Mouse (Mus musculus) gastrocnemius, postnatal 14 days (tissue): Measurements from ENCODE around the gene Spin1. TPM values are rescaled to one million over a fixed set of nuclear protein-coding genes. Genes with fewer than 3 reads are reported as not detected.
"Not testable (repeated sequence)": the region's sequence is repeated elsewhere in the genome, so short reads cannot be mapped to it uniquely, and the experiment has no call there.

ENCODE experiments used
- DNase-seq: peaks from one replicate; pipeline ENCODE4 v3.0.0; 2021; ENCODE audit warnings: mixed read lengths
- intact Hi-C: fragments of 180-260 bp; cut with DNase I; formaldehyde crosslinking; loops from one replicate; pipeline ENCODE4 v1.15.1; 2025; ENCODE audit warnings: low total_unique reads
- total RNA-seq, 2 experiments: library from RNA; stranded (reverse); gene quantifications; 2 replicates each; pipeline ENCODE4 v1.2.3; 2021

Spin1 gene
- total RNA-seq, 2 experiments from 2014 or later = 16.9 to 18.6 TPM

DNA sequence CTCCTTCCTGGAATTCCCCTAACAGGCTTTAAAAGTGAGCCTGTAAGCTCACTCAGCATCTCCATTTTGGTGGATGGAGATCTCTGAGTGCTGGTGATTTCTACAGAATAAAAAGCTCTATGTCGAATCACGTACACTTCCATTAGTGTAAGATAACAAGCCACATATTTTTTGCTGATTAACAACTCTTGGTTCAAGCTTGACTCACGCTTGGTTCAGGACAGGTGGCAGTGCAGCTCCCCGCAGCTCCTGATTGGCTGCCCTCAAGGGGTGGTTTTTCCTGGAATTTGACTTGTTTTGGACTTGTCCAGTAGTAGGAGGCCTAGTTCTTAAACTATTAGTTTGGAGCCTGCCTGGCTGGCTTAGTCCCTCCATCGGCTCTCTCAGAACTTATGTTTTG, 7.2 kb upstream of the Spin1 start:
- DNase-seq = no peak
- intact Hi-C loops = no loop called here

DNA sequence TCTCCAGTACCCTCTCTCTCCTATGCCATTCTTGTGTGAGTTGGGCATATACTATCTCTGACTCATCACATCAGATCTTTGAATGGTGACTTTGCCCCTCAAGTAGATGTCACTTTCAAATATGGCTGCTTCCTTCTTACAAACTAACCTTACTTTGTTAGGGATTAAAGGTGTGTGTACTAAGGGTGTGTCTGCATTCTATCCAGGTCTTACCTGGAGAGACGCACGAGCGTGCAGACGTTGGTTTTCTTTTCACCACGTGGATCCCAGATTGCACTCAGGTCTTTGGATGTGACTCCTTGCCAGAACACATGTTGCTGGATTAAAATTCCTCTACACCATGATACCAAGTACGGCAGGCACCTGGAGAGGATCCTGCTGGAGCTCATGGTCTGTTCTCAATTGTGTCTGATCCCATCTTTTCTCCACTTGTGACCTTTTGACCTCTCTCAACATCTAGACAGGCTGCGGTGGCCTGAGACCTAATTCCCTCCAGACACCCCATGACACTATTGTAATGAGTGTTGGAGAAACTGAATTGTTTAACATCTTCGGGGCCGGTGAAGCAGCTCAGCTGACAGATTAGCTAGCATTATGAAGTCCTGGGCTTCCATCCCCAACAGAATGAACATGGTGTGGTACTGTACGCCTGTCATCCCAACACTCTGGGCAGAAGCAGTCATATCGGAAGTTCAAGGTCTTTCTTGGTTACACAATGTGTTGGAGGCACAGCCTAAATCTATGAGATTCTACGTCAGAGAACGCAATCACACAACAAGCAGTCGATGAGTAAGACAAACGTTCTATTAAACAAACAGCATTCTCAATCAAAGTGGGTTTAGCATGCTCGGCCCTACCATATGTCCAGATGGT, 6.1 kb upstream of the Spin1 start:
- intact Hi-C loops = no loop called here
- DNase-seq = no peak

GRCm38 (mm10) chr13:51095196-51095715, 5.4 kb upstream of the Spin1 start:
- no peak for DNase-seq
- intact Hi-C loops = no loop called here

DNA sequence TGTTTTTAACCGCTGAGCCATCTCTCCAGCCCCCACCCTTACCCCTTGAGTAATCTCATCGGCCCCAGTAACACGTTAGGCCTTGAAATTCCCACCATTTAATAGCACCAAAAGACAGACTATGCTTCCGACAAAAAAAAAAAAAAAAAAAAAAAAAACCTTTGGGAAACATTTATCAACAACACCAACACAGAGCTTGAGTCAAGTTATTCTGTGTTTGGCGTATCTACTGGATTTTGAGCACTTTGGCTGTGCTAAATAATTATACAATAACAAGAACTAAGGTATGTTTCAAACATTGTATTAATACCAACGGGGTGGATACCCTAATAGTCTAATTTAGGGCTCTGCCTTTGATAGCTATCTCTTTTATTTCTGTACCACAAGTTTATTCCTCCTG, 4.0 kb upstream of the Spin1 start:
- intact Hi-C loops = no loop called here
- no peak for DNase-seq

DNA sequence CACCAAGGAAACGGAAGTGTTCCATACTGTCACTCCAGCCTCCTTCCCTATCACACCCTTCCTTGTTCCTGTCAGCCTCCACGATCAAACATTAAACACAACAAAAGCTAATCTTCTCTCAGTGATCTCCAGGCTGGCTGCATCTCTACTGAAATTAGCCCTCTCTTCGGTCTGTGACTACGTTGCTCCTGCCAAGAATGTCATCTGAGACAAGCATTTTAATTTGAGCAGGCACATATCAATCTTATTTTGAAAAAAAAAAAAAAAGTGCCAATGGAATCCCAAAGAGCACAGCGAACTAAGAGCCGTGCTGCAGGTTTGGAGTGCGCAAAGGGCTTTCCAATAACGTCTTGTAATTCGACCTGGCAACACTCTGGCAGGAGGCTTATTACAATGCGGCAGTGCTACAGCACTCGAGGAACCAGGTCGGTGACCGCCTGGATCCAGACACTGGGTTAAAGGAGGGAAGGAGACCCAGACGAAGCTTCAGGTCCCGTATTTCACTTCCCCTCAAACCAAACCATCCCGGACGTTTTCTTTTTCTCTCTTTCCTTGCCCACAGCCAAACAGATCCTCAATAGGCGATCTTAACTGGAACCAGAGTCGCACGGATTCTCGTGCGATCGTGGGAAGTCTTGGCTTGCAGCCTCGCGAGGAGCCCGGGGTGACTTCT, 984 bp upstream of the Spin1 start:
- DNase-seq = no peak
- intact Hi-C loops = no loop called here

GRCm38 (mm10) chr13:51101016-51101776, 516 bp downstream of the Spin1 start:
- DNase-seq = peak; percentile 29
- intact Hi-C loops = no loop called here

DNA sequence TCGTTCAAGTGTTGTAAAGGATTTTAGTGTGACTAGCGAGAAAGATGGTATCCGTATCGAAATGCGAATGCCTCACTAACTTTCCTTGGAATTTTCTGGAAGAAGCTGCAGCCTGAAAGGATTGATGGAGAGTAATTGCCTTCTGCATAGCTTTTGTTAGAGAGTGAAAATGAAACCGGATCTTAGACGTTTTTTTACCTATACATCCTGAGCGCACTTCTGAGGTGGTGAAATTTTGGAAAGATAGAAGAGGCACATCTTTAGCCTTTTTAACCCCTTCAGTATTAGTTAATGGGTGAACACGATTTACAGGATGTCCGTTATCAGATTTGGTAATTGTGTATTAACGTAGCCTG, 1.1 kb downstream of the Spin1 start:
- intact Hi-C loops = no loop called here

DNA sequence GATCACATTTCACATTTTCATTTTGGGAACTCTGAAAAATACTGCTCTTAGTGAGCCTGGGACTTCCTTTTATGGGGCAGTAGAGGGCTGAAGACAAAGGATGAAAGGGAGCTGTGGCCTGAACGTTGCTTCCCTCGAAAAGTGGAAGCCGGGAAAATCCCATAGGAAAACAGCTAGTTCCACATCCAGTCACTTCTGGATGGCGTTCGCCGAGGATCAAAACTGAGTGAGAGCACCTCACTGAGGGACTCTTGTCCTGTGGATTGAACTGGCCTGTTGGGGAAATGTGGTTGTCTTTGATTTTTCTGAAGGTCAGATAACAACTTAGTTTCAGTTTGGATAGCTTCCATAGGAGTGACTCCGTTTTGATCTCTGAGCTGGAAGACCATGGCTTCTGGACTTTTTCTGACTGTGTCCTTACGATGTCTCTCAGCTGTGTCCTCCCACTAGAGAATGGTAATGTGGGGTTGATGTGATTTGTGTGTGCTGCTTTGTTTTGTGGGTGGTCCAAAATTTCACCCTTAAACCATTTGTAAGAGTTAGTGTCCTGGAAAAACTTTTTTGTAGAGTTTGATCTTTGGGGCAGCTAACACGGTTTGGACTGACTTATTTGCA, 2.5 kb downstream of the Spin1 start:
- no peak for DNase-seq
- intact Hi-C loops = no loop called here

More for the DNA sequence above, 1.1 kb downstream of the Spin1 start:
- no peak for DNase-seq

GRCm38 (mm10) chr13:51103861-51104650, 3.4 kb downstream of the Spin1 start:
- intact Hi-C loops = no loop called here
- no peak for DNase-seq

GRCm38 (mm10) chr13:51105861-51106655, 5.4 kb downstream of the Spin1 start:
- intact Hi-C loops = no loop called here
- DNase-seq = no peak

DNA sequence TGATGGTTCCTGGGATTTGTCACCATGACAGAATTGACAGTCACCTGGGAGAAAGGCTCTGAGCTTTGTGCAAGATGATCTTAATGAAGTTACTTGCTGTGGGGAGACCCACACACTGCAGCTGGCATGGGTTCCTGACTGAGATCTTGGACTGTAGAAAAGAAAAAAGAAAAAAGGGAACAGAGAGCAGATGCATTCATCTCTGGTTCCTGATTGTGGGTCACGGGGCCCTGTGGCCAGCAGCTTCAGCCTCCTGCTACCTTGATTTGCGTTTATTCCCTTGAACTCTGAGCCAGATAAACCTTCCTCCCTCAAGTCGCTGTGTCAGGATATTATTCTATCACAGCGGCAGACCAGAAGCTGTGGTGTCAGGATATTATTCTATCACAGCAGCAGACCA, 6.1 kb downstream of the Spin1 start:
- no peak for DNase-seq
- intact Hi-C loops = no loop called here

DNA sequence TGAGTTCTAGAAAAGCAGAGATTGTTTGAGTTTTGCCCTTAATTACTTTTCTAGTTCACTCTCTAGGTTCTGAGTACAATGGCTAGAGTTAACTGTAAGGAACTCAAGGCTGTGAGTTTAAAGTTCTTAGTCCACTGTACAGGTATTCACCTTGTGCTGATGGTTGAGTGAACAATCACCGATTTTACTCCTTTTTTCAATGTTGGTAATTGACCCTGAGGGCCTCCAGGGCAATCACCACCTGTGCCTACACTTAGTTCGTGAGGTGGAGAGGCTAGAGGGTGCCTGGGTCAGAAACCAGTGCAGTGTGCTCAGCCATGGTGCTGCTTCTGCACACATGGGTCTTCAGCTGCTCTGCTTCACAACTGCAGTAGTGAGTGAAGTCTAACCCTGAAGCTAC, 8.8 kb downstream of the Spin1 start:
- intact Hi-C loops = no loop called here
- no peak for DNase-seq

GRCm38 (mm10) chr13:51114398-51114797, 13.7 kb downstream of the Spin1 start:
- intact Hi-C loops = not testable (repeated sequence)

DNA sequence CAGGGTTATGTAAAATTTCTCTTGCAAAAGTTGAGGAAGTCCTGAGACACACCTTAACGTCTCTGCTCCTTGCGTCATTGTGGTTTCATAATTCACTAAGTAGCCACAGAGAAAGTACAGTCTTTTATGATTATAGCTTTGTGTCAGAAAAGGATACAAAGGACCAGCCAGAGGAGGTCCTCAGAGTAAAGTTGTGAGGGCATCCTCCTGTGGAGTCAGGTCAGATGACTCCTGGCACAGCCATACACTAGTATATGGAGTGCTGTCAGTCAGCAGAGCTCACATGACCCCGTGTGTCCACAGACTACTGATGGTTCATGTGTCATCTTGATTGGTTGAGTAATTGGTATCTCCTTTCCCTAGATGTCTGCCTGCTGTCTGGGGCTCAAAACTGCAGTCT, 15.1 kb downstream of the Spin1 start:
- DNase-seq = no peak
- intact Hi-C loops = no loop called here

More at GRCm38 (mm10) chr13:51114398-51114797, 13.7 kb downstream of the Spin1 start:
- not testable (repeated sequence) for DNase-seq

DNA sequence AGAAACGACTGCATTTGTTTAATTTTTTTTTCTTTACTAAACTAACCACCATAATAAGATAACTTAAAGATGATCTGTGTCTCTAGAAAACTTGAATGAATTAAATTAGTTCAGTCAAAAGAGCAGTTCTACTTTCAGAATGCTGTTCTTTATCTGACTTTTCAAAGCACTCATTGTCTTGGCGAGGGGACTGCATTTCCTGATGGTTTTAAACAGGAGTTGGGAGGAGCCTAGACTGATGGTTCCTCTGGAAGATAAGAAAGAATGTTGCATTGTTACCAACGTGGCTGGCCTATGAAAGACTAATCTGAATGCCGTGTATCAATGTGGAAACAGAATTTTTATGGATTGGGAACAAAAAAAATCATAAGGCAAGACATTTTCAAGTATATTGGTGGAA, 20.1 kb downstream of the Spin1 start:
- DNase-seq = no peak
- intact Hi-C loops = no loop called here

DNA sequence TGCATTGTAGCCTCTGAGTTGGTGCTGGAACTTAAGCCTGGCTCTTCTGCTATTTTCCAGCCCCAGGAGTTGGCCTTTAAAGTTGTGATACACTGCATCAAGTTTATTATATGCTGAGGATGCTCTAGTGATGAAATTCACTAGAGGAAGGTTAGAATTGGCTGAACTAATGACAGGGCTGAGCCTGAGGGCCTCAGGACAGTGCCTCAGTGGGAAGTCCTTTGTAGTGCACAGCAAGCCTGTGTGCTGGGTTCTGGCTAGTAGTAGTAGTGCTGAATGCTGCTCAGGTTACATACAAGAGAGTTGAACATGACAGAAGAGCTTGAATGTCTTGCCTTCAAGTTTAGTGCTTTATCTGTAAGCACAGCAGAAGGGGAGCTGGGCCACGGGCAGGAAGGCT, 21.3 kb downstream of the Spin1 start:
- DNase-seq = no peak
- intact Hi-C loops = no loop called here

- no peak for DNase-seq
- intact Hi-C loops = no loop called here
Observed at GRCm38 (mm10) chr13:51122771-51123170, 22.1 kb downstream of the Spin1 start.

DNA sequence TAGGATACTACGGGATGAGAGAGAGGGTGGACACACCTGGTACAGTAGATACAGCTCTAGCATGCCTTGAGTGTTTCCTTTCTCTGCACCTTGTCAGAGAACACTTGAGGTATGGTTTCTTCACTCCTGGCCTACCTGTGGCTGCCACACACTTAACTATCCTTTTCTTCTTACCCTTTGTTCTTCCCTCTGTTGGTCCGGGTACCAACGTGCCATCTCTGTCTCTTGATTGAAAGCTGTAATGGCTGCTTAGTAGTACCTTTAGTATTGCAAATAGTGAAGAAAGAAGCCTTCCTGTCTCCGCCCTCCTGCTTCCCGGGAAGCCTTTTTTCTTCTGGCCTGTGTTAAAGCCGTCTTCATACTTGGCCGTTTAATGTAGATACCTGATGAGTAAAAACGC, 24.7 kb downstream of the Spin1 start:
- intact Hi-C loops = no loop called here
- no peak for DNase-seq
